Mouse (Mus musculus) spleen, adult 10 weeks (tissue): ENCODE data around the gene Cluap1. TPM values are rescaled to one million over a fixed set of nuclear protein-coding genes. Genes with fewer than 3 reads are reported as not detected.

ENCODE experiments used
- polyA plus RNA-seq: library from polyadenylated mRNA; stranded (reverse); fragments of 350-450 nt; fragmentation: Illumina TruSeq; extraction: RNeasy Lipid Tissue Mini Kit (QIAGEN cat#74804); gene quantifications from one replicate; pipeline ENCODE4 v1.2.3, GENCODE M21; 2015; ENCODE audit warnings: low replicate concordance; ENCODE audit not compliant: insufficient read depth

Gene Cluap1
- 30.9 TPM for polyA plus RNA-seq

DNA sequence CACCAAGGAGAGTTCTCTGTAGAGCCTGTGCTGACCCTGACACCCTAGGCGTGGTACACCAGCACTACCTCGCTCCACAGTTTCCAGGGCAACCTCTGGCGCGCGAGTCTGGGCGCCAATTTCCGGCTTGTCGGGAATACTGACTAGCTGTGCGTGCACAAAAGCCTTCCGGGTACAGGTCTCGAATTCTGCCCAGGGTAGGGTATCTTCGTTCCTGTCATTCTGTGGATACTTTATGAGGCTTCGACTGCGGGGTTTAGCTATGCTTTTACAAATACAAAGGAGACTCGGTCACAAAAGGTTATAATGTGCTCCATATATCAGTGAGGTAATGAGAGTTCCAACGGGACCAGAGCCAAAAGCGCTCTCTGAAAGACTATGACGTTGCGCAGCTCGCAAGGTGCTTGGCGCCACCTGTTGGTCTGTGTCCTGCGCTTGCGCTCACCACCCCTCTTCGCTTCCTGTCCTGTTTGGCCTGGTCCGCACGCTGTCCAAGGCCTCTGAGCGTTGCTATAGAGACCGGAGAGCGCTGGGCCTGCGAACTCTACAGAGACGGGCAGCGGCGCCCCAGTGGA, at the start of gene Cluap1, which contains the start of gene 1700037C18Rik:
Cluap1 (plus strand) TSS at position 265 of the 575 bp plus-strand sequence.
1700037C18Rik (minus strand) TSS at position 153 of the 575 bp plus-strand sequence.

DNA sequence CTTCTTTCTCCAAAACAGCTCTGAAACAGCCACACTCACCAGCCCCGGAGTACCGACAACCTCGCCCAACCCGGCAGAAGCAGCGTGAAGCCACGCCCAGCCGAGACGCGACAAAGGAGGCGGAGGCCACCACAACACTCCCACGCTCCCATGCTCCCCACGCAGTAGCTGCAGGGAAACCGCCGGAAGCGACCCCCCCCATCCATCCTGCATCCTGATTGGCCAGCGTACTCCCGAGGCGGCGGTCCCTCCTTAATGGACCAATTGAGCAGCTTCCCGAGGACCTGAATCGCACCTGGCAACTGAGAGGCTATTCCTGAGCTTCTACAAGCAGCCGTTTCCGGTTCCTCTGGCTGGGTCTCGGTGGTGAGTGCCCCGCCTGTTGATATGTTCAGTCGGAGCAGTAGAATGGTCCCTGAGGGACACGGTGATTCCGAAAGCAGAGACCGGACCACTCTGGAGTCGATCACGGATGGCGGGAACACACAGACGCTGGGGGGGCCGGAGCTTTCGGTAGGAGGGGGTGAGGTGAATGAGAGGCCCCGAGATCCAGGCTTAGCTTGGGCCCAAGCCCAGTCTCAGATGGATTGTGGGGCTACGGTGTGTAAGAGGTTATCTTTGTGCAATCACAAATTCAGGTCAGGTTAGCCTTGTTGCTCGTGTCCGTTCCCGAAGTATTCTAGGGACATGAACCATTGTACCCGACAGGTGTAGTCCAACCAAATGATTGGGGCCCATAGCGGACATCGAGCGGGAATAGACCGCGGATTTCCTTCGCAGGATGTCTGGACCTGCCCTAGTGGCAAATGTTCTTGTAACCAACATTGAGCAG, 36.2 kb upstream of the Cluap1 start, which contains the start of gene Naa60:
Naa60 (plus strand) TSS at position 160 of the 832 bp plus-strand sequence.

DNA sequence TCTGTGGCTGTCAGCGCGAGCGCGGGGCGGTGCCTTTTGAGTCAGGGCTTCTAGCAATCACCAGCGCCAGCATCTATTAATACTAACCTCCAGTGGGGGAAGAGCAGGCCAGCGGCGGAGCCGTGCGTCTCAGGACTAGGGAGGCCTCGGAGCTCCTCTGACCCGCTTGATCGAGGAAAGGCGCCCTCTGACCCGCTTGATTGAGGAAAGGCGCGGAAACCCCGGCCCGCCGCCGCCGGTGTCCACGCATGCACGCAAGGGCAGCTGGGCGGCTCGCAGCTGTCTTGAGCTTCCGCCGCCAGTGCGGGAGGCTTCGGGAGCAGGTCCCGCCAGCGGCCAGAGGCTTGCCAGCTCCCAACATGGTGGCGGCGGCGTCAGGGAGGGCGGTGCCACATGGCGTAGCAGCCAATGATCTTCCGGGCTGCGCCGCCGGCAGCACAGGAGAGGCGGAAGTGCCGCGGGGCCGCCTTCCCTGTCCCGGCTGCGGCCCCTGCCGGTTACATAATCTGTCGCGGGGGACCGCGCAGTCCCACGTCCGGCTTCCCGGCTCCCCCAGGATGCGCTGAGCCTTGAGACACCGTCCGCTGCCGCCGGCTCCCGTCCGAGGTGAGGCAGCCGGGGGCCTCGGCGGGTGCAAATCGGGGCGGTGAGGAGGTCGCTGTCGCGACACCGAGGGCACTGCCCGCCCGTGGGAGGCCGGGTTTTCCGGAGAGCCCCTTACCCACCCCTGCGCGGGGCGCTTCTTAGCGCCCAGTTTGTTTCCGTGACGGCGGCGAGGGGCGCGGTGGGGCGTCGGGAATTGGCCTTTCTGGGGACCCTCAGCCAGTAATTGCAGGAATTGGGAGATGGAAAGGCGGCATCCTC, 24.2 kb upstream of the Cluap1 start, which contains the start of the genes Zfp597 and Gm20695:
Zfp597 (minus strand) TSS at position 361 of the 864 bp plus-strand sequence.
Gm20695 (plus strand) TSS at position 448 of the 864 bp plus-strand sequence.

DNA sequence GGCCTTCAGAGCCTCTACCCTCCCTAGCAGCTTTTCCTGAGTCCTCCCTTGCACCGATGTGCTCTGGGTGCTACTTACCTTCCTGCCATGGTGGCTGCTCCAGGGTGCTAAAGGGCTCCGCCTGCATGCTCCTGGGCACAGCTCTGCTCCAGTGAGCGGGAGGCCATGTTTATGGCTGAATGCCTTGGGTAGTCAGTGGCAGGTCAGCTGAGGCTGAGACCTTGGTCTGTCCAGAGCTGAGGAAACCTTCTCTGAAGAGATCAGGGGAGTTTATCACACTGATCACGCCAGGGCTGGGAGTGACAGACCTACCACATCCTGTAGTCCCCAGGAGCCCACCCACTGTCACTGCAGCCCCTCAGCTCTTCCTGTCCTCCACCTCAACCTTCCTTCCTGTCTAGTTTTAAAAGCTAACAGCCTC, 67.7 kb downstream of the Cluap1 start, which contains the start of gene Nlrc3:
Nlrc3 (minus strand) TSS at position 382 of the 421 bp plus-strand sequence.

Other genes with a start within 250 kb of the Cluap1 start
- gene Mefv, start 190.7 kb upstream of the Cluap1 start, polyA plus RNA-seq, result 21.6 TPM
- 86.3 TPM for gene Zfp263, start 164.7 kb upstream of the Cluap1 start, polyA plus RNA-seq
- not detected for gene Olfr15, start 77.9 kb upstream of the Cluap1 start, polyA plus RNA-seq
- gene Zfp174, start 61.5 kb upstream of the Cluap1 start, polyA plus RNA-seq, result 2.0 TPM
- 92.9 TPM for gene Naa60, start 36.4 kb upstream of the Cluap1 start, polyA plus RNA-seq
- 33.8 TPM for gene Zfp597, start 24.2 kb upstream of the Cluap1 start, polyA plus RNA-seq
- 0.79 TPM for gene Gm20695, start 24.2 kb upstream of the Cluap1 start, polyA plus RNA-seq
- gene 1700037C18Rik, start 112 bp upstream of the Cluap1 start, polyA plus RNA-seq, result 3.5 TPM
- 33.9 TPM for gene Nlrc3, start 67.8 kb downstream of the Cluap1 start, polyA plus RNA-seq
- 42.3 TPM for gene Slx4, start 95.0 kb downstream of the Cluap1 start, polyA plus RNA-seq
- 0.18 TPM for gene Dnase1, start 128.1 kb downstream of the Cluap1 start, polyA plus RNA-seq
- gene Trap1, start 169.0 kb downstream of the Cluap1 start, polyA plus RNA-seq, result 58.1 TPM